Mouse (Mus musculus): ENCODE results near the gene Ccnt1. TPM values are rescaled to one million over a fixed set of nuclear protein-coding genes. Genes with fewer than 3 reads are reported as not detected.
A peak's percentile ranks its signal among the peaks of the same experiment; 100 is the strongest.

Gene Ccnt1
- polyA plus RNA-seq (2014; fragmentation: Nextera tagmentation; extraction: Ambion mirVana): 59.7 and 65.8 TPM in 2 replicates

GRCm38 (mm10) chr15:98570873-98571538 is at the start of gene Ccnt1, which contains the start of gene 4930415O20Rik:
Gene Ccnt1, minus strand, starts transcription at chr15:98570923.
Gene 4930415O20Rik, plus strand, starts transcription at chr15:98571004.
- no peak within 1 kb of the TSS for H3K4me2 ChIP-seq (ENCODE audit: low read length)
- no peak within 1 kb of the TSS for H3K9ac ChIP-seq (replicated peaks; ENCODE audit: low read length)
- H3K36me3 ChIP-seq (ENCODE audit: control insufficient read depth, insufficient read depth, low read length): no peaks in the 10 kb centered on the region
- DNase-seq (no peak), ATAC-seq (ENCODE audit: low FRiP score, low TSS enrichment) (no peak)
- no peak within 1 kb of the TSS for H3K4me3 ChIP-seq (replicated peaks; ENCODE audit: low read depth, low read length)
- H3K27me3 ChIP-seq (ENCODE audit: control insufficient read depth, insufficient read depth, low read length): no peaks in the 10 kb centered on the region
- no peaks in the 10 kb centered on the region for H3K9me3 ChIP-seq (ENCODE audit: control insufficient read depth, low read length)
- peaks cover 16% of the 10 kb centered on the region for H3K4me1 ChIP-seq (ENCODE audit: control insufficient read depth, insufficient read depth, low read length)
- no peak within 1 kb of the TSS for H3K27ac ChIP-seq (replicated peaks; ENCODE audit: low read depth, low read length)
- 87% methylated on average over 10 of the region's 10 CpGs for WGBS

GRCm38 (mm10) chr15:98617176-98617537 is 46.4 kb upstream of the Ccnt1 start:
- 0 out of 2 replicates have a peak, but pooled peaks cover 5% of the 10 kb centered on the region for H3K27me3 ChIP-seq (ENCODE audit: control insufficient read depth, insufficient read depth, low read length)
- no peaks in the 10 kb centered on the region for H3K9me3 ChIP-seq (ENCODE audit: control insufficient read depth, low read length)
- H3K27ac ChIP-seq (replicated peaks; ENCODE audit: low read depth, low read length): no peak overlapping the region
- H3K36me3 ChIP-seq (ENCODE audit: control insufficient read depth, insufficient read depth, low read length): no peaks in the 10 kb centered on the region
- no peak overlapping the region for H3K4me3 ChIP-seq (replicated peaks; ENCODE audit: low read depth, low read length)
- H3K4me2 ChIP-seq (ENCODE audit: low read length): no peak overlapping the region
- 0 out of 2 replicates have a peak, but pooled peaks cover 4% of the 10 kb centered on the region for H3K4me1 ChIP-seq (ENCODE audit: control insufficient read depth, insufficient read depth, low read length)
- no peak overlapping the region for H3K9ac ChIP-seq (replicated peaks; ENCODE audit: low read length)
- ATAC-seq (ENCODE audit: low FRiP score, low TSS enrichment) (no peak), DNase-seq (peak; percentile 88)
- 1% methylated on average over 12 of the region's 12 CpGs for WGBS

GRCm38 (mm10) chr15:98616362-98617175 is 45.8 kb upstream of the Ccnt1 start:
- H3K4me3 ChIP-seq (replicated peaks; ENCODE audit: low read depth, low read length): no peak overlapping the region
- ATAC-seq (ENCODE audit: low FRiP score, low TSS enrichment) (no peak), DNase-seq (no peak)
- H3K36me3 ChIP-seq (ENCODE audit: control insufficient read depth, insufficient read depth, low read length): no peaks in the 10 kb centered on the region
- WGBS: 46% methylated on average over 20 of the region's 20 CpGs
- H3K9me3 ChIP-seq (ENCODE audit: control insufficient read depth, low read length): no peaks in the 10 kb centered on the region
- 0 out of 2 replicates have a peak, but pooled peaks cover 5% of the 10 kb centered on the region for H3K27me3 ChIP-seq (ENCODE audit: control insufficient read depth, insufficient read depth, low read length)
- 0 out of 2 replicates have a peak, but pooled peaks cover 4% of the 10 kb centered on the region for H3K4me1 ChIP-seq (ENCODE audit: control insufficient read depth, insufficient read depth, low read length)
- H3K27ac ChIP-seq (replicated peaks; ENCODE audit: low read depth, low read length): no peak overlapping the region
- no peak overlapping the region for H3K4me2 ChIP-seq (ENCODE audit: low read length)
- H3K9ac ChIP-seq (replicated peaks; ENCODE audit: low read length): no peak overlapping the region

- Histone ChIP-seq H3K4me3 (replicated peaks; ENCODE audit: low read depth, low read length) (no peak overlapping the region), H3K9me3 (ENCODE audit: control insufficient read depth, low read length) (no peaks in the 10 kb centered on the region), H3K9ac (replicated peaks; ENCODE audit: low read length) (no peak overlapping the region), H3K4me1 (ENCODE audit: control insufficient read depth, insufficient read depth, low read length) (0 out of 2 replicates have a peak, but pooled peaks cover 4% of the 10 kb centered on the region), H3K27ac (replicated peaks; ENCODE audit: low read depth, low read length) (no peak overlapping the region), H3K27me3 (ENCODE audit: control insufficient read depth, insufficient read depth, low read length) (0 out of 2 replicates have a peak, but pooled peaks cover 5% of the 10 kb centered on the region), H3K4me2 (ENCODE audit: low read length) (no peak overlapping the region), H3K36me3 (ENCODE audit: control insufficient read depth, insufficient read depth, low read length) (no peaks in the 10 kb centered on the region)
- no peak for ATAC-seq (ENCODE audit: low FRiP score, low TSS enrichment)
- DNase-seq: no peak
- WGBS: 74% methylated on average over 6 of the region's 6 CpGs
Measured at GRCm38 (mm10) chr15:98615751-98616150, 45.0 kb upstream of the Ccnt1 start.

- H3K36me3 ChIP-seq (ENCODE audit: control insufficient read depth, insufficient read depth, low read length): no peaks in the 10 kb centered on the region
- H3K9ac ChIP-seq (replicated peaks; ENCODE audit: low read length): no peak overlapping the region
- H3K27me3 ChIP-seq (ENCODE audit: control insufficient read depth, insufficient read depth, low read length): 0 out of 2 replicates have a peak, but pooled peaks cover 5% of the 10 kb centered on the region
- H3K4me3 ChIP-seq (replicated peaks; ENCODE audit: low read depth, low read length): no peak overlapping the region
- 0 out of 2 replicates have a peak, but pooled peaks cover 4% of the 10 kb centered on the region for H3K4me1 ChIP-seq (ENCODE audit: control insufficient read depth, insufficient read depth, low read length)
- no peak overlapping the region for H3K4me2 ChIP-seq (ENCODE audit: low read length)
- DNase-seq (no peak), ATAC-seq (ENCODE audit: low FRiP score, low TSS enrichment) (no peak)
- H3K27ac ChIP-seq (replicated peaks; ENCODE audit: low read depth, low read length): no peak overlapping the region
- WGBS: 34% methylated on average over 6 of the region's 6 CpGs
- H3K9me3 ChIP-seq (ENCODE audit: control insufficient read depth, low read length): no peaks in the 10 kb centered on the region
Measured at GRCm38 (mm10) chr15:98614971-98615370, 44.2 kb upstream of the Ccnt1 start.

- DNase-seq (peak; percentile 62), ATAC-seq (ENCODE audit: low FRiP score, low TSS enrichment) (no peak)
- no peak overlapping the region; the same call in 1 of the 2 replicates for H3K9ac ChIP-seq (replicated peaks; ENCODE audit: low read length)
- H3K27ac ChIP-seq (replicated peaks; ENCODE audit: low read depth, low read length): no peak overlapping the region
- no peaks in the 10 kb centered on the region for H3K9me3 ChIP-seq (ENCODE audit: control insufficient read depth, low read length)
- WGBS: 36% methylated on average over 9 of the region's 9 CpGs
- H3K36me3 ChIP-seq (ENCODE audit: control insufficient read depth, insufficient read depth, low read length): no peaks in the 10 kb centered on the region
- no peak overlapping the region for H3K4me2 ChIP-seq (ENCODE audit: low read length)
- H3K4me1 ChIP-seq (ENCODE audit: control insufficient read depth, insufficient read depth, low read length): 0 out of 2 replicates have a peak, but pooled peaks cover 4% of the 10 kb centered on the region
- H3K4me3 ChIP-seq (replicated peaks; ENCODE audit: low read depth, low read length): no peak overlapping the region
- H3K27me3 ChIP-seq (ENCODE audit: control insufficient read depth, insufficient read depth, low read length): 0 out of 2 replicates have a peak, but pooled peaks cover 5% of the 10 kb centered on the region
Measured at GRCm38 (mm10) chr15:98614551-98614950, 43.8 kb upstream of the Ccnt1 start.

GRCm38 (mm10) chr15:98612229-98612628 is 41.5 kb upstream of the Ccnt1 start:
- WGBS: over 99% methylated on average over 3 of the region's 3 CpGs
- 0 out of 2 replicates have a peak, but pooled peaks cover 5% of the 10 kb centered on the region for H3K27me3 ChIP-seq (ENCODE audit: control insufficient read depth, insufficient read depth, low read length)
- no peak overlapping the region for H3K4me2 ChIP-seq (ENCODE audit: low read length)
- H3K36me3 ChIP-seq (ENCODE audit: control insufficient read depth, insufficient read depth, low read length): no peaks in the 10 kb centered on the region
- ATAC-seq (ENCODE audit: low FRiP score, low TSS enrichment) (no peak), DNase-seq (no peak)
- no peak overlapping the region for H3K9ac ChIP-seq (replicated peaks; ENCODE audit: low read length)
- no peaks in the 10 kb centered on the region for H3K9me3 ChIP-seq (ENCODE audit: control insufficient read depth, low read length)
- peaks cover 19% of the 10 kb centered on the region for H3K4me1 ChIP-seq (ENCODE audit: control insufficient read depth, insufficient read depth, low read length)
- H3K4me3 ChIP-seq (replicated peaks; ENCODE audit: low read depth, low read length): no peak overlapping the region
- no peak overlapping the region for H3K27ac ChIP-seq (replicated peaks; ENCODE audit: low read depth, low read length)

- peak; percentile 60 for DNase-seq
Measured at GRCm38 (mm10) chr15:98610131-98610633, 39.5 kb upstream of the Ccnt1 start.

More at GRCm38 (mm10) chr15:98610131-98610633, 39.5 kb upstream of the Ccnt1 start:
- no peaks in the 10 kb centered on the region for H3K27me3 ChIP-seq (ENCODE audit: control insufficient read depth, insufficient read depth, low read length)
- peak overlapping the region; percentile 90 for H3K4me2 ChIP-seq (ENCODE audit: low read length)
- H3K9me3 ChIP-seq (ENCODE audit: control insufficient read depth, low read length): no peaks in the 10 kb centered on the region
- 2% methylated on average over 12 of the region's 12 CpGs for WGBS
- ATAC-seq (ENCODE audit: low FRiP score, low TSS enrichment): no peak
- H3K4me1 ChIP-seq (ENCODE audit: control insufficient read depth, insufficient read depth, low read length): peaks cover 25% of the 10 kb centered on the region
- H3K27ac ChIP-seq (replicated peaks; ENCODE audit: low read depth, low read length): peak overlapping the region; percentile 87
- H3K36me3 ChIP-seq (ENCODE audit: control insufficient read depth, insufficient read depth, low read length): no peaks in the 10 kb centered on the region
- H3K4me3 ChIP-seq (replicated peaks; ENCODE audit: low read depth, low read length): peak overlapping the region; percentile 73
- peak overlapping the region; percentile 87 for H3K9ac ChIP-seq (replicated peaks; ENCODE audit: low read length)
